Mouse (Mus musculus): Measurements from ENCODE around the gene Glce.

The Glce gene

DNA sequence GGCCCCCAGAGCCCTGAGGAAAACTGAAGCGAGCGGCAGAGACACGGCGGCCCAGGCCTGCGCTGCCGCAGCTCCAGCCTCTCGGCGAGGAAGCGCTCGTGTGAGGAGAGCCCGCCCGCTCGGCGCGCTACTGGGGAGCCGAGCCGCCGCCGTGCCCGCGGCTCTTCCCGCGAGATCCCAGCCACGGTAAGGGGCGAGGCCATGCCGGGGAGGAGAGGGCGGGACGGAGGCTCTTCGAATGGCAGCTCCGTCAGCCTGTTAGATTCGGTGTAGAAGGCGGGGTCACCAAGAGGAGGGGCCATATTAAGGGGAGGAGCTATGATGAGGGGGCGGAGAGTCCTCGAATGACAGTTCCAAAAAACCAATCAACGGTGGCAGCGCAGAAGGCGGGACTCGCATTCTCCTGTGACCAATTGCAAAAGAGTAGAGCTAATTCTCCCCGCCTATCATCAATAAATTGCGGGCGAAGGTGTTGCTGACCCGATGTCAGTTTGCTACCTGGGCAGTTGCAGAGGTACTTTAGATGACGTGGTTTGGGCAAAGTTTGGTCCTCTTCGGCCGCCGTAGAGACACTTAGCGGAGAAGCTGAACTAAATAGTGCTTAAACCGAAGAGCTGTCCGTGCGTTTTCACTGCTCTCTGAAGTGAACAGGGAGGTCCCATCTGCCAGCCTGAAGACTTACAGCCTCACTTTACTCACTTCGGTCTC lies at the start of gene Glce:
Gene Glce (minus strand): TSS at position 148 of the 708 bp plus-strand sequence.
- DNase-seq: peak; percentile 98

DNA sequence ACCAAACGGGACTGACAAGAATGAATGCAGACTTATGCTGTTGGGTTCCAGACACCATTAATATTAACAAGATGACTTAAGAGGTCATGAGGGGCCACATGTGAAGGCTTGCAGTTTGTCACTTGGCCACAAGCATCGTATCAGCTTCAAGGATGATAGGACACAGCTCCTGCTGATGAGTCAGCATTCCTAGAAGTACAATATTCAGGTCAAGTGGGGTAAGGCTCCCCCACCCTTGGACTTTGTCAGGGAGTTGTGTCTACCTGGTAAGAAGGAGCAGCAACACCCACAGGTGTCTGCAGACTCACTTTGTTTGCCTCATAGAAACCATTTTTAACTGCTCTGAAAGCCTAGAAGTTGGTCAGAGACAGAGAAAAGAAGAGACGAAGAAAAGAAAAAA lies 49.8 kb upstream of the Glce start:
- DNase-seq: no peak

DNA sequence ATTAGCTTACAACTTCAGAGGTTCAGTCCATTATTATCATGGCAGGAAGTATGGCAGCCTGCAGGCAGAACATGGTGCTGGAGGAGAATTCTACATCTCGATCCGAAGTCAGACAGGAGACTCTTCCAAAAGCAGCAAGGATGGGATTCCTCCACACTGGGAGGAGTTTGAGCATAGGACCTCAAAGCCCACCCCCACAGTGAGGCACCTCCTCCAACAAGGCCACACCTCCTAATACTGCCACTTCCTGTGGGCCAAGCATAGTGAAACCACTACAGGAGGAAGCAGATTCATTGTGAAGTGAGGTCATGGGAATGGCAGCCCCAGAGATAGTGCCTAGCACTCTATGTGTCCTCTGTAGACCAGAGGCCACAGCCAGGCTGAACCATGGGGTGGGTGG lies 48.5 kb upstream of the Glce start:
- no peak for DNase-seq

DNA sequence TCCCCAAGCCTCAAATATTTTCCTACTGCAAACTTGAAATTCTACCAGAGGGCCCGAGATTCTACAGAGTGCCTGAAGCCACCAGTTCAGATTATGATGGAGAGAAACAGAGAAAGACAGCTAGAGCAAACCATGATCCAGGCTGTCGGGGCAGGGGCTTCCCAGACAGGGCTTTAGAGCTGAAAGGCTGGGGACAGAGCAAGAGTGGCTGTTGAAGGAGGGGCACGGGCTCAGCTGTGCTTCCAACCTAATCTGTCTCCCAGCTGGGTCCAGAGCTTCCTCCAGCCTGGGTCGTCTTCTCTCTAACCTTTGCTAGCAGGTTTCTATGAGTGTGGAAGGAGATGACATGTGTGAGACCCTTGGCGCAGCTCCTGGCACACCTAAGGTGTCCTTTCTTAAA lies 44.2 kb upstream of the Glce start:
- DNase-seq: no peak

DNA sequence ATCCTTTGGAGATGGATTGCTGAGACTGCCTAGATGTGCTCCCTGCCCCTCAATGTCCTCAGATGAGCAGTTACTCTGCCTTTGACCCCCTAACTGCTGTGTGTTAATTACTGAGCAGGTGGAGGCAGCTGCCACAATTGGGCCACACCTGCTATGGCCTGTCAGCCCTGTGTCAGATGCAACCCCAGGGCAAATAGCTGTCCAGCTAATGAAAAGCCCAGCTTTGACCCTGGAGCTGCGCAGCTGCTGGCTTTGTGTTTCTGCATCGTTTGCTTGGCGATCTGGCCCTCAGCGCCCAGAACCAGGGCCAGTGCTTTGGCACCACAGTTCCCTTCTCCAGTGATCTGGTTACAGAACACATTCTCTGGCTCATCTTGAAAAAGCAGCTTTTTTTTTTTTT lies 43.7 kb upstream of the Glce start:
- no peak for DNase-seq

DNA sequence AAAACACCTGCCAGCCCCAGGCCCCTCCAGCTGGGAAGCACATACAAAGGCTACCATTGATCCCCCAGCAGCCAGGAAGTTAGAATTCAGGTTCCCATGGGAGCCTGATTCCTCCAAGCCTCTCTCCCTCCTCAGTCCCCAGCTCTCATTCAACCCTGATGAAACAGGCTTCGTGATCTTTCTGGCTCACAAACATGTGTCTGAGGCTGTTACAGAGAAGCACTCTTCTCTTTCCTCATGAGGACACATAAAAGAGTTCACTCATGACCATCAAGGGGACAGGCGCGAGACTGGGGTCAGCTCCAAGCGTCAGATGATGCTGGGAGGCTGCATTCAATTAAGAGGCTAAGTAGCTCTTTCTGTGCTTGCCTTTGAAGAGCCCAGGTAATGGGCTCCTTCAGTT lies 40.4 kb upstream of the Glce start:
- DNase-seq: no peak

DNA sequence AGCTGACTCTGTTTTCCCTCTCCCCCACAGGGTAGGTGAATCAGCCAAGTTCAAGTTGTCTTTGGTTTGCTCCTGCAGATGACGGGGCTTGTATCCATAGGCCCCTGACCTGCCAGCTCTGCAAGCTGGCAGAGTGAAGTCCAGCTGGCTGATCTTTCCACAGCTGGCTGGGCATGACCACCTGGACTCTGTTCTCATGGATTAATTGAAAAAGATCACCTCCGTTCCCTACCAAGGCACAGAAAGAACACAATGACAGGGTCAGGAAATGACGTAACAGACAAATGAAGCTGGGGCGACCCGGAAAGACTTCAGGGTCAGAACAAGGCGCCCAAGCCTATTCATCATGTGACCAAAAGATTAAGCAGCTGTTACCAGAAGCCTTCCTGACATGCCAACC lies 38.3 kb upstream of the Glce start:
- no peak for DNase-seq

DNA sequence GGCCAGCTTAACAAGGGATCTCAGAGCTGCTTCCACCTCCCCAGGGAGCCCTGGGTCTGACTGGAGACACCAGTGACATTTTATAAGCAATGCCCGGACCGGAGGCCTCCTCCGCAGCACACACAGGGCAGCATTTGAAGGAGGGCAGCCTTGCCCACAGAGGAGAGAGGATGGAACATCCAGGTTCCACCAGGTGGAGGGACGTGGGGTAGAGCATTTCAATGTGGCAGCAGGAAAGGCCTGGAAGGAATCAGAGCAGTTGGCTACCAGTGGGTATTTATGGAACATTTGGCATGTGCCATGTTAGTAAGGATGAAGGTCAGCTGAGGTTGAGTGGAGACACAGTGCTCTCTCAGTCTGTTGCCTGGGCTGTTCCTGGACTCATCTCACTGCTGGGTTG lies 36.3 kb upstream of the Glce start:
- no peak for DNase-seq

DNA sequence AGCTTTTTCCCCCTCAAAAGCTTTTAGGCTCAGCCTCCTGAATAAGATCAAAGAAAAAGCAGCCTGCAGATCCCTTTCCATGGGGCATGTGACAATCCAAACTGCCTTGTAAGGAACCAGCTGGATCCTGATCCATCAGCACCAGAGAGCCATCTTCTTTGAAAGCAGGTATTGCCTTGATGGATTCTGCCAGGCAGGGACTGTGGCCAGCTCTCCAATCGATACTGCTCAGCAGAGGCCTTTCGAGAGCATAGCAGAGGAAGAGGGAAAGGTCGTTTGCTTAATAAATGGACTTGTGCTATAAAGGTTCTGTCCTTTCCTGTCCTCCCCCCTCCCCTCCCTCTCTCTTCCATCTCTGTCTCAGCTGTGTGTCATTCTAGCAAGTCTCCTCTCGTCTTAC lies 33.4 kb upstream of the Glce start:
- no peak for DNase-seq

DNA sequence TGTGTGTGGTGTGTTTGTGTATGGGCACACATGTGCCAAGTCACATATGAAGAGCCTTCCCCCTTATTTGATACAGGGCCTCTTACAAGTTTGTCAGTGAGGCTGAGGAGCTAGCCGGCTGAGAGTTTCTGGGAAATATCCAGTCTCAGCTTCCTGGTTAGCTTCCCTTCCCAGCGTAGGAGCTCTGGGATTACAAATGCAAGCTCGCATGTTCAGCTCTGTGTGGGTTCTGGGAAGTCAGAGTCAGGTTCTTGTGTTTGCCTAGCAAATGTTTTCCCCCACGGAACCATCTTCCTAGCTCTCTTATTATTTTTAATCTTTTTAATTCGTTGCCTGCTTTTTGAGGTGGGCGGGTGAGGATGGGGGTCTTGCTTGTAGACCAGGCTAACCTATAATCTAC lies 32.9 kb upstream of the Glce start:
- no peak for DNase-seq

DNA sequence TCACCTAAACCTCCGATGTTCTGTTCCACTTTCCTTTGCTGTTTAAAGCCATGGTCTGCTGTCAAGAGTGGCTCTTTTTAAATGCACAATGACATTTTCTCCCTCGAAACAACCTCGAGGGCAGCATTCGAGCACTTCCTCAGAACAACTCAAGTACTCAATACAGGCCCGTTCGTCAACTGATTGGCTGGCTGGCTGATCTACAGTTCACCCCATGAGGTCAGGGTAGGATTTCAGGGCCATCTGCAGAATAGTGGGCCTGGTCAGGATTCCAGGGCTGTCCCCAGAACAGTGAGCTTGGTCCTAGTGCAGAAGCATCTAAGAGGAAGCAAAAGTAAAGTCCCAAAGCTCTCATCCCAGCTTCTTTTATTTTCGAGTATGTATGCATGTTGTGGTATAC lies 32.5 kb upstream of the Glce start:
- DNase-seq: no peak

DNA sequence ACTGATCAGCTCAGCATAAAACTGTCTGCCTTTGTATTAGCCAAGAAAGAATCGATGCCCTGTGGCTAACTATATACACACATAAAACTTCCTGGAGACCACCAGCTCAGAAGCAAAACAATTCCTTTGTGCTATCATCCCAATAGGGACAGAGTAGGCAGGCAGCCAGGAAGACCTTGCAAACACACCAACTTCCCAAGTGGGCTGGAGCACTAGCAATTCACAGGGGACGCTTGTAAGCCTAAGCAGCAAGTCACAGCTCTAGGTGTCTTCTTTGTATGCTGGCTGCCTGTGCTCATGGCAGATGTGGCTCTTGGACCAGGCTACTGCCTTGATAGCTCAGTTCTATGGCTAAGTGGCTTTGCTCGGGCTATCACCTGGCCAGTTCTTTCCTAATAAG lies 32.1 kb upstream of the Glce start:
- DNase-seq: no peak

DNA sequence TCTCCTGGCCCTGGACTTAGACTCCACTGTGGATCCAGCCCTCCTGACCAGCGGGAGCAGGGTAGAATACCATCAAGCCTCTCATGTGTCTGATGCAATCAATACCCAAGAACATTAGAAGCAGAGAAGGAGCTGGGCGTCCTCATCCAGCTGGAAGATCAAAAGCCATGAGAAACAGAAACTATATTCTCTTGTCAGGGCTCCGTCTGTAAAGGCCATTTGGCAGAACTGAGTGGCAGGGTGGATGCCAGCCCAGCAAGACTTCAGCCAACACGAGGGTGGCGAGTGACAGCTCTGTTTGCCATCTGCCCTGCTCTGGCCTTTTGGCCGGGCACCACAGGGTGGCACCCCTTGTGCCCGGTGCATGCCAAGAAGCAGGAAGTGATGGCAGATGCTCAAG lies 30.8 kb upstream of the Glce start:
- peak; percentile 11 for DNase-seq

DNA sequence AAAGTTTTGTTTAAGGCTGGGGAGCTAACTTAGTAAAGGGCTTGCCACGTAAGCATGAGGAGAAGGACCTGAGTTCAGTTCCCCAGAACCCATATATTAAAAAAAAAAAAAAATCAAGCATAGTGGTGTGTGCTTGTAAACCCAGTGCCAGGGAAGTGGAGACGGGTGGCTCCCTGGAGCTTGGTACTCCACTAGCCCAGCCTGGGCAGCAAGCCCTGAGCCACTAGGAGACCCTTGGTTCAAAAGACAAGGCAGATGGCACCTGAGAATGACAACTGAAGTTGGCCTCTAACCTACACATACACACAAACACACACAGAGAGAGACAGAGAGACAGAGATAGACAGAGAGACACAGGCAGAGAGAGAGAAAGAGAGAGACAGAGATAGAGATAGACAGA lies 30.1 kb upstream of the Glce start:
- no peak for DNase-seq

DNA sequence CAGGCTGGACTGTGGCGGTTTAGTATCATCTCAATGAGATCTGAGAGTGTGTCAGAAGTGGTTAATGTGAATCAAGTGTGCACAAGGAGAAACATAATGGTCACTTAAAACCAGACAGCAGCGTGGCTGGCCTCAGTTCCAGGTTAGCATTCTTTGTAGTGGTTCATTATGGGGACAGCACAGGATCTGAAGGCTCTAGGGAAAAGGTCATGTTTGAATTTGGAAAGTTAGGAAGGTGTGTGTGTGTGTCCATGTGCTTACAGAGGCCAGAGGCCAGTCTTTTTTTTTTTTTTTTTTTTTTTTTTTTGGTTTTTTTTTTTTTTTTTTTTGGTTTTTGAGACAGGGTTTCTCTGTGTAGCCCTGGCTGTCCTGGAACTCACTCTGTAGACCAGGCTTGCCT lies 22.7 kb upstream of the Glce start:
- no peak for DNase-seq

DNA sequence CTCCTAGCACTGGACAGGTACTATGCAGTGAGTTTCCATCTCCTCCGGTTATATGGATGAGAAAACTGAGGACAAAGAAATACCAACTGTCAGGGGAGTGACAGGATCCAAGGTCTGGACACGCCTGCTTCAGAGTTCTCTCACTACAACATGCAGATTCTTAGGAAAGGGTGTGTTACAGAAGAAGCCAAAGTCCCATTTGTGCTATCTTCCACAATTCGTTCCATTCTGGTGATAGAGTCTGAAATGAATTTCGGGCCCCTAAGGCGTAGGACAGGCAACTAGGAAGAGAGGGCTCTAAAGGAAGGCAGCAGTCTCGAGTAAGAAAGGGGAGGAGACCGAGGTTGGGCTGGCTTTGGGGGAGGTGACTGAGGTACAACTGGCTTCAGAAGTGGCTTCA lies 21.0 kb upstream of the Glce start:
- DNase-seq: no peak

DNA sequence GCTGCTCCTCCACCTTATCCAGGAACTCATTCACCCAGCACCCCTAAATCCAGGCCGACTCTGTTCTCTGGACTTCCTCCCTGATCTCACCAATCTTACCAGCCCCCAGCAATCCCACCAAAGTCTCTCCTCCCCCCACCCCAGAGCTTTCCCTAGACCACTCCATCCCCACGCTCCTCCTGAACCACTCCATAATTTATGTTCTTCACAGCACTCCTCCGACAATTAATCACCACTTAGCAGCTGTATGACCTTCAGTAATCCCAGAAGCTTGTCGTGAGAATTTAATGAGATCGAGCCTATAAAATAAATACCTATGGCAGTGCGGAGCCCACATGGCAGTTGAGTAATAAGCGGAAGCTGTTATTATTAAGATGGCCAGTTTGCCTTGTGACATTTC lies 16.6 kb upstream of the Glce start:
- DNase-seq: no peak

DNA sequence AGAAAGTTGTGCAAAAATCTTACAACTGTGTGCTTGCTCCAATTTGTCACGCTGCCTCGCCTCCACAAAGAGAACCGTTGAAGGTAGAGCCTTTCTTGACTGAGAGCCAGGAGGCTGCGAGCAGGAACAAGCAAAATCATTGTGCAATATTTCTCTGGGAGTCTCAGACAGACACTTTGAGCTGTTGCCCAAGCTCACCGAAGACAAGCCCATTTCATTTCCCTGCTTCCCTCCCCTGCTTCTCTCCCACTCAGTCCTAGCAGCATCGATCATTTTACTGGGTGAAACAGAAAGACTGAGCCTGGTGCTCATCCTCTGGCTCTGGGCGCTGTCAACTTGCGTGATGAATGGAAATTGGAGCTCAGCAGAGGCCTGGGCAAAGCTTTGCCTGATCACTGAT lies 14.8 kb upstream of the Glce start:
- DNase-seq: peak; percentile 62

DNA sequence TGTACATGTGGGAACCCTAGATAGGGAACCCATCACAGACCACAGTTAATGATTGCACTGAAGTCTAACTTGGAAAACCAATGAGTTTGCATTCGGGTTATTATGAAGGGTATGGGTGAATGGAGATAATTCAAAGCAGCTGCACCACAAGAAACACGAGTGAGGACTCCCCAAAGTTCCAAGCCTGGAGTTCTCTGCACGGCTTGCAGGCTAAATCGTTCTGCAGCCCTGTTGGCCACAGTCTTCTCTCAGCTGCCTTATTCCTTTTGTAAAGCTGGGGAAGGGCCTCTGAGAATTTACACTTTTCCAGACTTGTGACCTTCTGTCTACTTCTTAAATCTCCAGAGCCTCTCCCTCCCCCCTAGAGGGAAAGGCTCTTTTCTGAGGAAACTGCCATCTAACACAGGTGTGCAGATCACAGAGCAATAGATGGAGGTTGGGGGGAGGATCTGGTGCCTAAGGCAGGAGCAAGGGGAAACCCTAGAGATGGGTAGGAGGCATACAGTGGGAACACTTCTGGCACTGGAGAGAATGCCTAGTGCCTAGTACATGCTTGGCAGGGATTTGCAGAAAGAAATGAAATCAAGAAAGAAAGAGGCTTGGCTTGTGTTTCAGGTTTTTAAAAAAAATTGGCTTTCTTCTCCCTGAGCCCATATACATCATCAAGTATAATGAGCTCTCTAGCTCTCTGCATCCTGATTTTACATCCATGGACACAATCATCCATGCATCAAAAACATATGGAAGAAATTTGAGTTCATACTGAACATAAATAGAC lies 9.7 kb upstream of the Glce start:
- peak; percentile 16 for DNase-seq

DNA sequence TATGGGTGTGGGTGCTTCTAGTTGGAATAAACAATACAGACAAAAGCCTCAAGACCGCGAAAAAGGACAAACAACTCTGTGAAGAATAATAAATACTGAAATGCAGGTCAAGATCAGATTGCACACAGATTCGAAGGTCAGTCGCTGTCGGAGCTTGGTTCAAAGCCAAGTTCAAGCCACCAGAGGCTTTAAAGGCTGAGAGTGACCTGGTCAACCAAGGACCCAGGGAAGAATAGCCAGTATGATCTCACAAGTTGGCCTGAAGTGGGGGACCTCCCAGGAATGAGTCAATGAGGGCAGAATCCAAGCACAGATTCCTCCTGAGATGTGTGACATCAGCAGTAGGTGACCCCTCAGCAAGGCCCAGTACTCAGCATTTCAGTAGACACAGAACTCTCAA lies 8.3 kb upstream of the Glce start:
- DNase-seq: no peak

DNA sequence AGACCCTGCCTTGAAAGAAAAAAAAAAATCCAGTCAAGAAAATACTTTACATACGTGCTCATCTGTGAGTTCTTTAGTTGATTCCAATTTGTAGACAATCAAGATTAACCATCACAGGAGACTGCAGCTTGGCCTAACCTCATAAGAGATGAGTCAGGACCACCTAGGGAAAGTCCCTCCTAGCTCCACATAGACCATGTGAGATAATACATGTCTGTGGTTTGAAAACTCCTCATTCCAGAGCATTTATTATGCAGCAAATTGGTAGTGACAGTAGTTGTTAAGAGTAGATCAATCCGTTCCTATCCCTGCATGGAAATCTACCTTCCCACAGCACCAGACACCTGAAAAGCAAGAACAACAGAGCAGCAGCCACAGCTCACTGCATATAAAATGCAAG lies 5.6 kb upstream of the Glce start:
- DNase-seq: no peak

DNA sequence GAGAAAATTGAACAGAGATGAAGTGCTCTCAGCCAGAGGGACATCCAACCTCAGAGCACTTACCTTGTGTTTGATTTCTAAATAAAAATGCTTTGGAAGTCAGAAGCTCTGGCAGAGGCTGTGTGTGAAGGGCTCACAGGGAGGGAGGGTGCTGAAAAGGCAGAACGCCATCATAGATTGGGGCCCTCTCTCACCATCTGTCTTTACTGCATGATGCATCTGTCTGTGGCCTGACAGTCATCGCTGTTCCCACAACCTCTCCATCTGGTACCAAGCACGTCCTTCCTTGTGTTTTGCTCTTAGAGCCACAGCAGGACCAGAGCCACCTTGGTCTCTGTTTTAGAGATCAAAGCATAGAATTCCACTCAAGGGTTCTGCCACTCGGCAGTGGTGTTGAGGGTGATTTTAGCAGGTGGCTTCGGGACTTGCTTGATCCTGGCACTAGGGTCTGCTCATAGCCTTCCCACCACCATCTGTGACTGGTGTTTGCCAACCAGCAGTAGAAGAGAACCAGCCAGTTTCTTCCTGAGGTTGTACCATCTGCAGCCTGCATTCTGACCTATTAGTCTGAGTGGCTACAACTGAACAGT lies 3.6 kb upstream of the Glce start:
- DNase-seq: peak; percentile 62

DNA sequence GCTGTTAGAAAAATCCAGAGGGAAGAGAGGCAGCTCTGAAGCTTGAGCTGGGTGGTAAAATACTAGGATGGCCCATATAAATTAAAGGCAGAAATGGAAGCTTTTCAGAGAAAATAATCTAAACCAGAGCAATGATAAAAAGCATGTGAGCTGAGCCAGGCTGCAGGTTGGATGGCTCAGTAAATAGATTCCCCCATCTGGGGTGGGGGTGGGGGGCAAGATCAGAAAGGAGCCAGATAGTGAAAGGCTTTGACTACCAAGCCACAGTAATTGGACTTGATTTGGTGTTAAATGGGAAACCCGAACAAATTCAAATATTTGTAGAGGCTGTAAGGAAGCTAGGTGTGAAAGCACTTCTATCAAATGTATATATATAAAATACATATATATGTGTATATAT lies 1.8 kb upstream of the Glce start:
- no peak for DNase-seq

DNA sequence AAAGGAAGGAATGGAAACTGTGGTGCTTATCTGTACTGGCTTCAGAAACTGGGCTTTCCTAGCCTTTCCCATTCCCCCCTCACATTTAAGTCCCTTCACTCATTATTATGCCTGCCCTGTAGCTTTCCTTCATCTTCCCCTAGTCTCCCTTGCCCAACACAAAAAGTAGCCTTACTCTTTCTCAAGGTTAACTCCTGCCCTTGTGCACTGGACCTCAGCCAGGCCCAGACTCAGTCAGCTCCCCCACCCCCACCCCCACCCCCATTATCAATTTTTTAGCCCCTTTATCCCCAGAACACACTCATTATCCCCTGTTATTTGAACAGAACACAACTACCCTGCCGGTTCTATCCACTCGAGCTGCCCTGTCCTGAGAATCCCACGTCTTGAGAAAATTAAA lies 1.0 kb upstream of the Glce start:
- DNase-seq: no peak
